7 mouse cellular contexts compared by ENCODE assay signal in the genomic region with DNA sequence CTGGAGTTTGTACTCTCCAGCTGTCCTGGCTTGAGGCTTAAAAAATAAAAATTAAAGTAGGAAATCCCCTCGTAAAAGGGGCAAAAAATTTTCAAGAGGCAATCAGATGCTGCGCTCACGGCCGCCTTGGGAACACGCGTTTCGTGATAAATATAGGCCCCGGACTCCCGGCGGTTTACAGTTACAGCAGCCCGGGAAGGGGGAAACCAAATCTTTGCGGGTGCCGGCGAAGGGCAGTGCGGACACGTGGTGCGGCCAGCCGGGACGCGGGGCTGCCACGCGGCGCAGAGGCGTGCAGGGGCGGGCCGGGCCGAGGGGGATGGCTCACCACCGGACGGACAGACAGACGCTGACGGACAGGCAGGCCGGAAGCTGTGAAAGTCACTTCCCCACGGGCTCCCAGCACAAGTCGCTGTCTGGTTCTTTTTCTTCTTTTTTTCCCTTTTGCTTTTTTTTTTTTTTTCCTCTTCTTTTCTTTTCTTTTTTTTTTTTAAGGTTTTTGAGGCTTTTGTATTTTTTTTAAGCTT.
DNase-seq lines count a peak whose midpoint lies in the region; ATAC-seq and TF ChIP-seq lines count a peak whose summit lies in the region.
"Not testable (repeated sequence)": the region's sequence is repeated elsewhere in the genome, so short reads cannot be mapped to it uniquely, and the experiment has no call there.

No protein-coding gene starts in this region.

- not testable (repeated sequence) for TF ChIP-seq CTCF in G1E (IDR thresholded peaks at IDR 0.05; ENCODE audit: low read depth, low read length)

- not testable (repeated sequence) for H3K4me2 ChIP-seq in forebrain, embryonic 11.5 days (ENCODE audit: low read depth, low read length, severe bottlenecking); heart, embryonic 12.5 days; liver, embryonic 11.5 days

- peaks cover 20% of the 10 kb centered on the region for H3K9me3 ChIP-seq in G1E (replicated peaks)
- H3K9me3 ChIP-seq in forebrain, embryonic 11.5 days (ENCODE audit: control insufficient read depth, low read length); heart, embryonic 12.5 days (replicated peaks); liver, embryonic 11.5 days (ENCODE audit: control insufficient read depth, low read length): not testable (repeated sequence)

- ATAC-seq in G1E (ENCODE audit: extremely low read depth, insufficient number of reproducible peaks, low FRiP score, poor library complexity, severe bottlenecking): peak; percentile 60; the same call in 1 of the 2 replicates
- ATAC-seq in forebrain, embryonic 11.5 days (replicated peaks; ENCODE audit: low FRiP score): 0 out of 2 replicates have a peak, but pooled peaks have one; percentile 21
- ATAC-seq in heart, embryonic 12.5 days (ENCODE audit: insufficient number of reproducible peaks, low FRiP score): peak; percentile 63; the same call in 1 of the 2 replicates
- ATAC-seq in liver, embryonic 11.5 days (replicated peaks; ENCODE audit: low FRiP score): peak; percentile 71
- ATAC-seq in megakaryocyte, adult 5-6 weeks (ENCODE audit: poor library complexity, severe bottlenecking): peak; percentile 94
- ATAC-seq in neutrophil, adult 5-6 weeks (ENCODE audit: extremely low read depth, insufficient number of reproducible peaks, low FRiP score, poor library complexity, severe bottlenecking): 0 out of 2 replicates have a peak, but pooled peaks have one; percentile 39

- H3K27ac ChIP-seq in forebrain, embryonic 11.5 days (ENCODE audit: low read depth, low read length); heart, embryonic 12.5 days (ENCODE audit: poor library complexity, severe bottlenecking); liver, embryonic 11.5 days (ENCODE audit: low read depth, low read length): not testable (repeated sequence)

- 83% methylated on average over 27 of the region's 34 CpGs for WGBS in forebrain, embryonic 11.5 days
- WGBS in heart, embryonic 12.5 days: 73% methylated on average over 19 of the region's 34 CpGs
- 63% methylated on average over 22 of the region's 34 CpGs for WGBS in liver, embryonic 11.5 days

- peak overlapping the region; percentile 61 for H3K4me3 ChIP-seq in G1E (ENCODE audit: low read depth, low read length)
- not testable (repeated sequence) for H3K4me3 ChIP-seq in forebrain, embryonic 11.5 days (ENCODE audit: low read depth, low read length); heart, embryonic 12.5 days; liver, embryonic 11.5 days (ENCODE audit: low read depth, low read length)

- H3K36me3 ChIP-seq in G1E (replicated peaks); forebrain, embryonic 11.5 days (ENCODE audit: control insufficient read depth, insufficient read depth, low read length); heart, embryonic 12.5 days; liver, embryonic 11.5 days (ENCODE audit: control insufficient read depth, insufficient read depth, low read length): not testable (repeated sequence)

- not testable (repeated sequence) for DNase-seq in G1E (ENCODE audit: low spot score); forebrain, embryonic 11.5 days (ENCODE audit: low spot score); liver, embryonic 11.5 days (ENCODE audit: low spot score)
- DNase-seq in adrenal gland, adult 2 months: peak; percentile 2

- H3K27me3 ChIP-seq in G1E (ENCODE audit: insufficient read depth, low read length); forebrain, embryonic 11.5 days (ENCODE audit: control insufficient read depth, insufficient read depth, low read length); heart, embryonic 12.5 days (replicated peaks); liver, embryonic 11.5 days (replicated peaks; ENCODE audit: control insufficient read depth, insufficient read depth, low read length): not testable (repeated sequence)

- H3K9ac ChIP-seq in forebrain, embryonic 11.5 days (ENCODE audit: low read length); heart, embryonic 12.5 days; liver, embryonic 11.5 days (ENCODE audit: low read depth, low read length): not testable (repeated sequence)

- H3K4me1 ChIP-seq in G1E (ENCODE audit: insufficient read depth, low read depth, low read length); forebrain, embryonic 11.5 days (replicated peaks; ENCODE audit: control insufficient read depth, insufficient read depth, low read length); heart, embryonic 12.5 days (replicated peaks); liver, embryonic 11.5 days (replicated peaks; ENCODE audit: control insufficient read depth, insufficient read depth, low read length): not testable (repeated sequence)

Comparison
In these comparisons a context has a peak if more than half of its experiments do, and no peak if none do; other contexts are left out.
1. ATAC-seq: peak in every context shown above with its lines; median percentile 94 in megakaryocyte, adult 5-6 weeks; 71 in liver, embryonic 11.5 days; 63 in heart, embryonic 12.5 days; 60 in G1E; 39 in neutrophil, adult 5-6 weeks; 21 in forebrain, embryonic 11.5 days.